Mouse (Mus musculus) embryo, embryonic 11 days (tissue): ENCODE measurements around the gene Duox2.

ENCODE experiments used
- DNase-seq: peaks from one replicate; pipeline ENCODE4 v3.0.0-alpha.2; 2015

Gene Duox2

GRCm38 (mm10) chr2:122301921-122302573 lies 3.8 kb upstream of the Duox2 start:
- no peak for DNase-seq

- DNase-seq: peak; percentile 47
Measured at GRCm38 (mm10) chr2:122301081-122301920, 3.1 kb upstream of the Duox2 start.

- no peak for DNase-seq
Measured at GRCm38 (mm10) chr2:122300656-122301020, 2.4 kb upstream of the Duox2 start.

GRCm38 (mm10) chr2:122299911-122300655 lies 1.8 kb upstream of the Duox2 start:
- DNase-seq: no peak

- peak; percentile 49 for DNase-seq
Measured at GRCm38 (mm10) chr2:122298596-122299490, 594 bp upstream of the Duox2 start, which contains the start of gene Duoxa2. TSS of gene Duoxa2 (plus strand) at chr2:122298900.

GRCm38 (mm10) chr2:122297271-122298095 lies 766 bp downstream of the Duox2 start:
- no peak for DNase-seq

- DNase-seq: no peak
Measured at GRCm38 (mm10) chr2:122294916-122295315, 3.3 kb downstream of the Duox2 start.

GRCm38 (mm10) chr2:122286137-122286536 lies 12.1 kb downstream of the Duox2 start:
- no peak for DNase-seq

GRCm38 (mm10) chr2:122284091-122284490 lies 14.2 kb downstream of the Duox2 start:
- DNase-seq: no peak

- DNase-seq: no peak
Measured at GRCm38 (mm10) chr2:122278769-122279168, 19.5 kb downstream of the Duox2 start.

GRCm38 (mm10) chr2:122266407-122267193 lies 31.6 kb downstream of the Duox2 start:
- no peak for DNase-seq

- peak; percentile 76 for DNase-seq
Measured at GRCm38 (mm10) chr2:122264690-122265089, 33.6 kb downstream of the Duox2 start.

GRCm38 (mm10) chr2:122260729-122261128 lies 37.5 kb downstream of the Duox2 start:
- no peak for DNase-seq

GRCm38 (mm10) chr2:122255997-122256396 lies 42.3 kb downstream of the Duox2 start:
- no peak for DNase-seq

GRCm38 (mm10) chr2:122247786-122248185 lies 50.5 kb downstream of the Duox2 start:
- DNase-seq: no peak

- DNase-seq: peak; percentile 80
Measured at GRCm38 (mm10) chr2:122243671-122244131, 54.5 kb downstream of the Duox2 start.

- DNase-seq: no peak
Measured at GRCm38 (mm10) chr2:122241935-122242334, 56.3 kb downstream of the Duox2 start.

- DNase-seq: no peak
Measured at GRCm38 (mm10) chr2:122241226-122241625, 57.0 kb downstream of the Duox2 start.

GRCm38 (mm10) chr2:122240735-122241134 lies 57.5 kb downstream of the Duox2 start:
- no peak for DNase-seq

GRCm38 (mm10) chr2:122237891-122238470 lies 60.3 kb downstream of the Duox2 start:
- no peak for DNase-seq
